Mouse (Mus musculus): Measurements from ENCODE around the gene Muc5b. TPM values are rescaled to one million over a fixed set of nuclear protein-coding genes. Genes with fewer than 3 reads are reported as not detected.

Muc5b gene
- total RNA-seq, 2 experiments from 2014 or later = not detected

DNA sequence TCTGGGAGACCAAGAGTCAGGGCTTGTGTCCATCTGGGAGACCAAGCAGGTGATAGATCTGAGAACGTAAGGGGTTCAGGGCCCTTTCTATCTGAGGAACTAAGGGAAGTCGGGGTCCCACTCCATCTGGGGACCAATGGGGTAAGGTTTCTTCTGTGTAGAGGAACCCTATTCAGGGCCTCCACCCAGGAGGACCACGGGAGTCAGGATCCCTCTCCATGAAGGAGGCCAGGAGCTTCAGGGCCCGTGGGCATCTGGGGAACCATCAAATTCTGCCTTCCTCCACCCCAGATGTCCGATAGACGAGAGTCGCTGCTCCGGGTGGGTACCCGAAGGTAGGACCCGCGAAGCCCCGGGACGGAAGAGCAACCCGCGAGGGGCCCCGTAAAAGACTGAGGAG, 63.0 kb downstream of the Muc5b start:
- no peak for DNase-seq (ENCODE audit: low spot score in 2 of 2)

DNA sequence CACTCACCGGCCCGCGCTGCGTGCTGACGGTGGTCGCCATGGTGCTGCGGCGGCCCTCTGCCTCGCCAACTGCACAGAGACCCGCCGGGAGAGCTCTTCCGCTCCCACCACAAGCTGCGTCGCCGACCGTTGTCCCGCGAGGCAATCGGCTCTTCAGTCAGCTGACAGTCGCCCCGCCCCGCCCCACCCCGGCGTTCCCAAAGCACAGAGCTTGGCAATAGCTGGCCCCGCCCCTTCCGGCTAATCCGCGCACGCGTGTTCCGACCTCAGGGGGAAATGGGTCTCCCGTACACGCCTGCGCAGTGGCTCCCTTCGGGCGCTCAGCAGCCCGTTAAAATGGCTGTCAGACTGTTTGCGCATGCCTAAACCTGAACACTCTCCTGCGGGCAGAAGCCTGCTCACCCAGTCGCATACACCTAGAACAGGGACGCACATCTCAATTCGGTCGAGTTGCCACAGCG, 63.4 kb downstream of the Muc5b start:
- peak; percentile 100 for DNase-seq (ENCODE audit: low spot score in 2 of 2)

DNA sequence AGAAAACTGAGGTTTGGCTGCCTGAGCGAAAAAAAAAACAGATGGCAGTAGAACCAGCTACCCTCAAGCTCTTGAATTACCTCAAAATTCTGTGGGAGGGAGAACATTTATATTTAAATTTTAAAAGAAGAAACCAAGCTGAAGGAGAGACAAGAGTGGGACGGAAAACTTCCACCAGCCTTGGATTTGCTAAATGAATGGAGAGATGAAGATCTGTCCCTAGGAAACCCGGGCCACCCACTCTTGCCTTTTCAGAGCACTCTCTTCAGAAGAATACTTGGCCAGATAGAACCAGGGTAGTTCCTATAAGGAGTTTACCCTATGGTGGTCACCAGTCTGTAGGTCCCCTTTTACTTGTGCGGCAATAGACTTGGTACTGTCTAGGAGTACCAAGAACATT, 63.9 kb downstream of the Muc5b start:
- no peak for DNase-seq (ENCODE audit: low spot score in 2 of 2)

DNA sequence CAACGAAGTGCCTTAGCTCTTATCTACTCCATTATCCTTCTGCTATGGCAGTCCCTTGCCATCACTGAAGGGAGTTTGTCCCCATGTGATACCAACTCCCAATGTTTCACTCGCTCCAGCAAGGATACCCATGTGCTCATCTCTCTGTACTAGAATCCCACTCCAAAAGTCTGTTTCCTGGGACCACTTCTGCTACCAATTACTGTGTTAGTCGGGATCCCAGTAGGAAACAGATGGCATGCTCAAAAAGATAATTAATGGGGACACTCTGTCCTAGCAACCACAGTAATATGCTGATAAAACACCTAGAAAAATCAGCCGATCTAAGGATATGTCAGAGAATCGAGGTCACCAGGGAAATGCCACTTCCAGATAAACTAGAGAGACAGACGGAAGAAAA, 69.7 kb downstream of the Muc5b start:
- DNase-seq (ENCODE audit: low spot score in 2 of 2) = no peak

DNA sequence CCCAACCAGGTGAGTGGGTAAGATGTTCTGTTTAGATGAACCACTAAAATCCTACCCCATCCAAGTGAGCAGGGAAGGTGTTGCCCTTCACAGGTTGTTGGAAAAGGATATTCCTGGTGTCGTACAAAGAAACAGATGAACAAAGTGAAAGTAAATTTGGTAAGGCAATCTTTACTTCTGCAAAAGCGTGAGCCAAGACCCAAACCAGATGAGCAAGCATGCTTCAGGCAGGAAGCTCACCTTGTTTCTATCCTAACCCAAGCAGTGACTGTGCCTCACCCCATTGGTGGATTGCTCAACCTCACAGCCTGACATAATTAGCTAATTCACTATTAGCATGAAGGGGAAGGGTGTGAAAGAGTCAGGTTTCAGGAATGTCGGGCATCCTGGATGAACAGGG, 72.4 kb downstream of the Muc5b start:
- no peak for DNase-seq (ENCODE audit: low spot score in 2 of 2)

DNA sequence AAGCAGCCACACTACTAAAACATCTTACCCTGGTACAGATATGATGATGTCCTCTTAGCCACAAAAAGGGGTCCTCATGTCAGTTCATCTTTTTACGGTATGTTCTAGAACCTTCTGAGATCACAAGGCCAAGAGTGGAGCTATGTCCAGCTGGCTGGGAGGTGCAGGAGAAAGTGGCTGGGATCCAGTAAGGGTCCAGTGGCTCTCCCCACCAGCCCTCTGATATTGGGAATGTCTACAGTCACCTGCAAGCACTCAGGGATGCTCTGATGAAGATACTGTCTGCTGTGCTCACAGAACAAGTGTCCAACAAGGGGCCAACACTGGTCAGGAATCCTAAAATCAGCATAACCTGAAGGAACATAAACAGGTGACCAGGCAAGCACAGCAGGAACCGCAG, 79.5 kb downstream of the Muc5b start, which contains the start of gene Tollip:
Tollip (minus strand) TSS at position 101 of the 400 bp plus-strand sequence.
- DNase-seq (ENCODE audit: low spot score in 2 of 2) = no peak

Other genes starting within 250 kb of the Muc5b start
- gene Muc6, start 183.8 kb upstream of the Muc5b start, total RNA-seq (2021) = not detected
- gene Muc2, start 148.7 kb upstream of the Muc5b start, total RNA-seq (2021) = 1 to 10 TPM in 1 of 2 experiments, under 1 TPM in 1; 0.50 to 2.7 TPM
- not detected for gene Muc5ac, start 50.1 kb upstream of the Muc5b start, total RNA-seq (2021)
- gene Tollip, start 79.4 kb downstream of the Muc5b start, total RNA-seq (2021) = 10 to 100 TPM; 57.0 to 57.8 TPM
- gene Brsk2, start 110.7 kb downstream of the Muc5b start, total RNA-seq (2021) = 1 to 10 TPM; 1.8 to 2.1 TPM
- gene Mob2, start 222.0 kb downstream of the Muc5b start, total RNA-seq (2021) = 10 to 100 TPM; 45.2 to 58.8 TPM

Measured in adrenal gland, adult 18-20 months (tissue).